Mouse (Mus musculus) CH12.LX (cell line): ENCODE measurements at regions not wholly inside any gene's neighbourhood (a gene's known extent, or its start where the extent isn't known, plus 50 kb on each side); places are given as distances from the start of the nearest gene placed in this dataset.

Experiments
- CHD1 ChIP-seq: IDR thresholded peaks from 2 replicates; pipeline ENCODE4 v1.6.1; 2012; ENCODE audit warnings: low read depth, low read length, improper control_type of control experiment, inconsistent platforms
- CTCF ChIP-seq, 2 experiments: IDR thresholded peaks in 1 of 2; conservative IDR thresholded peaks in 1 of 2; 2 replicates each; pipeline ENCODE4 v1.5.1; 2011 to 2012; ENCODE audit warnings: low read depth in 2 of 2, low read length in 2 of 2, improper control_type of control experiment in 1 of 2, inconsistent platforms in 1 of 2, mild to moderate bottlenecking in 1 of 2, moderate library complexity in 1 of 2
- GABPA ChIP-seq: IDR thresholded peaks from 2 replicates; pipeline ENCODE4 v1.6.1; 2012; ENCODE audit warnings: low read depth, low read length, improper control_type of control experiment, inconsistent platforms; ENCODE audit not compliant: insufficient replicate concordance
- JUND ChIP-seq: conservative IDR thresholded peaks from 2 replicates; pipeline ENCODE4 v1.6.1; 2011; ENCODE audit warnings: low read depth, low read length, improper control_type of control experiment
- KAT2A ChIP-seq: IDR thresholded peaks from 2 replicates; pipeline ENCODE4 v1.6.1; 2012; ENCODE audit warnings: low read length, improper control_type of control experiment, inconsistent platforms; ENCODE audit not compliant: insufficient replicate concordance
- POLR2A ChIP-seq: IDR thresholded peaks from 2 replicates; pipeline ENCODE4 v1.6.1; 2011; ENCODE audit warnings: low read depth, mild to moderate bottlenecking, improper control_type of control experiment, low read length
- POLR2AphosphoS2 ChIP-seq: IDR thresholded peaks from 2 replicates; pipeline ENCODE4 v1.6.1; 2011; ENCODE audit warnings: low read depth, low read length, improper control_type of control experiment
- SIN3A ChIP-seq: IDR thresholded peaks from 2 replicates; pipeline ENCODE4 v1.6.1; 2012; ENCODE audit warnings: low read length, improper control_type of control experiment, inconsistent platforms
- USF1 ChIP-seq: IDR thresholded peaks from 2 replicates; pipeline ENCODE4 v1.6.1; 2014; ENCODE audit warnings: low read depth, mild to moderate bottlenecking, inconsistent platforms, low read length, improper control_type of control experiment
- ZMIZ1 ChIP-seq: IDR thresholded peaks from 2 replicates; pipeline ENCODE4 v1.6.1; 2012; ENCODE audit warnings: low read depth, mild to moderate bottlenecking, inconsistent platforms, low read length, improper control_type of control experiment

DNA sequence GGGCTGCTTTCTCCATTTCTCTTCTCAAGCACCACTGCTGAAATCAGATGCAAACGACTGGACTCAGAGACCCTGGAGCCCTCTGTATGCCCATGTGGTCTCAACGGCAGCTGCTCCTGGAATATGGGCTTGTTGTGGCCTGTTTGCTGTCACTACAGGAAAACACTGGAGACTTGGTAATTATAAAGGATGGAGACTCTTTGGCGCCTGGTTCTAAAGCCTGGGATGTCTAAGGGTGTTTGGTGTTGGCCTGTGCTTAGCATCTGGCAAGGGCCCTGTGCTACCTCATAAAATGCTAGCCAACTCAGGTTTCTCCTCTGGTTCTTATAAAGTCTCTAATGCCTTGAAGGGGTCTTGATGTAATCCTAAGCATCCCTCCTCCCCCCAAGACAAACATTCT, 133.4 kb upstream of the Hs3st4 start:
- TF ChIP-seq USF1 (no peak), GABPA (no peak), JUND (no peak), CTCF (conservative IDR thresholded peaks at IDR 0.05 in 1 of 2, IDR thresholded peaks at IDR 0.05 in 1 of 2; ENCODE audit: low read depth in 2 of 2, low read length in 2 of 2) (no peak), POLR2AphosphoS2 (no peak), SIN3A (no peak), POLR2A (no peak), ZMIZ1 (no peak), CHD1 (no peak), KAT2A (no peak)
